Mouse (Mus musculus): ENCODE measurements at regions not wholly inside any gene's neighbourhood (a gene's known extent, or its start where the extent isn't known, plus 50 kb on each side); places are given as distances from the start of the nearest gene placed in this dataset.
A peak's percentile ranks its signal among the peaks of the same experiment; 100 is the strongest.

DNA sequence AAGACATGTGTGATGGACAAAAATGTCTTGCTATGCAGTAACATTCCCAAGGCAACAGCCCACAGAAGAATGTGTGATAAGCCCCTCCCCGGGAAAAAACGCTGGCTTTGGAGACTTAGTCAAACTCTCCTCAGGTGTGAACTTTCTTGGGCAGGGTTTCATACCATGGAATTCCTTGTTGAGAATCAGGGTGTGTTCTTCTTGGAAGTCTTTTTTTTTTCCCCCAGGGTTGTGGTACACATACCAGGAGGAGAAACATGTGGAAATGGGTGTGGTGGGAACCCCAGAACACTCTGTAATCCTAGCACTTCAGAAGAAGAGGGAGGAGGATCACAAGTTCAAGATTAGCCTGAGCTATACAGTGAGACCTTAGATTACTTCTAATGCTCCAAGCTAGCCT, 228.3 kb downstream of the Cd83 start:
- Histone ChIP-seq H3K27ac (ENCODE audit: low read length) (no peak overlapping the region), H3K4me1 (ENCODE audit: control insufficient read depth, insufficient read depth, low read length) (peaks cover under 1% of the 10 kb centered on the region), H3K9ac (ENCODE audit: low read depth, low read length) (no peak overlapping the region), H3K27me3 (replicated peaks; ENCODE audit: control insufficient read depth, insufficient read depth, low read length) (no peaks in the 10 kb centered on the region), H3K4me2 (ENCODE audit: low read depth, low read length) (no peak overlapping the region), H3K36me3 (ENCODE audit: control insufficient read depth, insufficient read depth, low read length) (no peaks in the 10 kb centered on the region), H3K9me3 (ENCODE audit: control insufficient read depth, low read length) (no peaks in the 10 kb centered on the region), H3K4me3 (ENCODE audit: low read length) (no peak overlapping the region)
- 67% methylated on average over 2 of the region's 2 CpGs for WGBS
- ATAC-seq, result no peak

DNA sequence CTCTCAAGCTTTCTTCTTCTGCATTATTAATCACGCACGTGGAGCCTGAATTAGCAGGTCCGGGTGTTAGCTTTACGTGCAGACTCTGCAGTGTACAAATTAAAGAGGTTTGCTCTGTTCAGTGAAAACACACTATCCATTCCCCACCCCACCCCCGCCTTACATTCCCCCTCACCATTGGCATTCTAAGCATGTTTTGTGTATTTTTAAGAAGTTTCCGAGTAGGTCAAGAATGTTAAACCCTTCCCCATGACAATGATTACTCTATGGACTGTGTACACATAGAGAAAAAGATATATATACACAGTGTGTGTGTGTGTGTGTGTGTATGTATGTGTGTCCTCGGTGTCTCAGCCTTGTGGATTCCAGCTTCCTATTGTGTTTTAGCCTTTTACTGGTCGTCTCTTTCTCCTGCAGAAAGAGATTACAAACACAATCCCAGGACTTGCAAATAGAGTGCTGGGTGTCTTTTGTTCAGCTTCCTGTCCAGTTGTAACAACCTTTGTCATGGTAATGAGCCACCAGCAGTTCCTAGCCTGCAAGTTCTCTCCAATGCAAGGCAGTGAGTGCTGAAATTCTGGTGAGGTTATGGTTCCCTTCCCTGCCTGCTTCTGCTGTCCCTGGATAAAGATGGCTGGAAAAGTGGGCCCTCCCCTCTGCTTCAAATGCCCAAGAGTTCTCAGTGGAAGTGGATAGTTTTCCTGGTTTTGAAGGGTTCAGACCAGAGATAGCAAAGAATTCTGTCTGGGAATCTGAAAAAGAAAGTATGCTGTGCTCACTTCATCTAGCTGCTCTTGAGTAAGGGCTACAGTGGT, 234.1 kb downstream of the Cd83 start:
- peaks cover 12% of the 10 kb centered on the region for H3K4me1 ChIP-seq (ENCODE audit: control insufficient read depth, insufficient read depth, low read length)
- WGBS, result 13% methylated on average over 8 of the region's 8 CpGs
- no peak overlapping the region for H3K4me2 ChIP-seq (ENCODE audit: low read depth, low read length)
- no peaks in the 10 kb centered on the region for H3K27me3 ChIP-seq (replicated peaks; ENCODE audit: control insufficient read depth, insufficient read depth, low read length)
- no peaks in the 10 kb centered on the region for H3K36me3 ChIP-seq (ENCODE audit: control insufficient read depth, insufficient read depth, low read length)
- H3K9me3 ChIP-seq (ENCODE audit: control insufficient read depth, low read length), result no peaks in the 10 kb centered on the region
- no peak overlapping the region for H3K9ac ChIP-seq (ENCODE audit: low read depth, low read length)
- H3K4me3 ChIP-seq (ENCODE audit: low read length), result no peak overlapping the region
- ATAC-seq, result no peak
- H3K27ac ChIP-seq (ENCODE audit: low read length), result no peak overlapping the region; the same call in 1 of the 2 replicates

DNA sequence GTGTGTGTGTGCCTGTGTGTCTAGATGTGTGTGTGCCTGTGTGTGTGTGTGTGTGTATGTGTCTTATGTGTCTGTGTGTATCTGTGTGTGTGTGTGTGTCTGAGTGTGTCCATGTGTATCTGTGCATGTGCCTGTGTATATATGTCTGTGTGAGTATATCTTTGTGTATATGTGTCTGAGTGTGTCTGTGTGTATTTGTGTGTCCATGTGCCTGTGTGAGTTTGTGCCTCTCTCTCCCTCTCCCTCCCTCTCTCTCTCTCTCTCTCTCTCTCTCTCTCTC, 234.7 kb downstream of the Cd83 start:
- H3K27ac ChIP-seq (ENCODE audit: low read length), result no peak overlapping the region
- peaks cover 12% of the 10 kb centered on the region for H3K4me1 ChIP-seq (ENCODE audit: control insufficient read depth, insufficient read depth, low read length)
- no peak overlapping the region for H3K4me3 ChIP-seq (ENCODE audit: low read length)
- no peak overlapping the region for H3K4me2 ChIP-seq (ENCODE audit: low read depth, low read length)
- ATAC-seq, result no peak
- H3K36me3 ChIP-seq (ENCODE audit: control insufficient read depth, insufficient read depth, low read length), result no peaks in the 10 kb centered on the region
- H3K9me3 ChIP-seq (ENCODE audit: control insufficient read depth, low read length), result no peaks in the 10 kb centered on the region
- H3K9ac ChIP-seq (ENCODE audit: low read depth, low read length), result no peak overlapping the region
- H3K27me3 ChIP-seq (replicated peaks; ENCODE audit: control insufficient read depth, insufficient read depth, low read length), result no peaks in the 10 kb centered on the region

DNA sequence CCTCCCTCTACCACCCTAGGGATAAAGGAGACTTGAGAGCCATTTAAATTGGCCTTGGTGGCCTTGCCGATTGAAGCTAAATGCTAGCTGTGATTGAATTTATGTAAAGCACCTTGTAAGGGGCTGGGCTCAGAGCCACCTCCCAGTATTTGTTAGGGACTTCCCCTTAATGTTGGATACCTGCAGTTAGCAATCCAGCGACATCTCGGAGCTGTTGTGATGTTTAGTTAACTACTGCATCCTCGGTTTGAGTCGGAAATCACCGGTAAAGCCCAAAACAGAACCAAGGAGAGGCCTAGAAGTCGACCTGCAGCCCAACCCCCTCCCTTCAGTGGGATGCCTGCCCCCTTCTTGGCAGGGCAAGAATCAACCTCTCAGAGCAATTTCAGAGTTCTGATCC, 236.3 kb downstream of the Cd83 start:
- Histone ChIP-seq H3K36me3 (ENCODE audit: control insufficient read depth, insufficient read depth, low read length) (no peaks in the 10 kb centered on the region), H3K4me2 (ENCODE audit: low read depth, low read length) (no peak overlapping the region), H3K4me3 (ENCODE audit: low read length) (no peak overlapping the region), H3K9ac (ENCODE audit: low read depth, low read length) (no peak overlapping the region), H3K27me3 (replicated peaks; ENCODE audit: control insufficient read depth, insufficient read depth, low read length) (no peaks in the 10 kb centered on the region), H3K4me1 (ENCODE audit: control insufficient read depth, insufficient read depth, low read length) (peaks cover 12% of the 10 kb centered on the region), H3K9me3 (ENCODE audit: control insufficient read depth, low read length) (no peaks in the 10 kb centered on the region), H3K27ac (ENCODE audit: low read length) (no peak overlapping the region)
- no peak for ATAC-seq
- WGBS, result 53% methylated on average over 7 of the region's 7 CpGs

DNA sequence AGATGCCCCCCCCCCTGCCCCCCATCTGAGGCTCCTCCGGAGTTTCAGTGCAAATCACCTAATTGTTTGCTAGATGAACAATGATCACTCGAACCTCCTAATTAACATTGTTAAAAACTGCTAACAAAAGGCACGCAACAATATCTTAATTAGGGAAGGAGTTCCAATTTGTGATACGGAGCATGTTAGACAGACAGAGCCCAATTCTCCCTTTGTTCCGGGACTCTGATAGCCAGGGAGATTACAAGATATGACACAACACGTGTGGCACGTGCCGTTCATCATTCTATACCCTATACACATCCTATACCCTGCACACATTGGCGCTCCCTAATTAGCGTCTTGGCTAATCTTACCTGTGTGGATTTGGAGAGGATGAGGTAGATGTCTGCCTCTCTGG, 237.5 kb downstream of the Cd83 start:
- no peak overlapping the region for H3K9ac ChIP-seq (ENCODE audit: low read depth, low read length)
- H3K4me3 ChIP-seq (ENCODE audit: low read length), result no peak overlapping the region
- H3K9me3 ChIP-seq (ENCODE audit: control insufficient read depth, low read length), result no peaks in the 10 kb centered on the region
- WGBS, result 73% methylated on average over 10 of the region's 10 CpGs
- peaks cover 15% of the 10 kb centered on the region for H3K4me1 ChIP-seq (ENCODE audit: control insufficient read depth, insufficient read depth, low read length)
- H3K36me3 ChIP-seq (ENCODE audit: control insufficient read depth, insufficient read depth, low read length), result no peaks in the 10 kb centered on the region
- no peaks in the 10 kb centered on the region for H3K27me3 ChIP-seq (replicated peaks; ENCODE audit: control insufficient read depth, insufficient read depth, low read length)
- no peak overlapping the region for H3K4me2 ChIP-seq (ENCODE audit: low read depth, low read length)
- ATAC-seq, result no peak
- H3K27ac ChIP-seq (ENCODE audit: low read length), result no peak overlapping the region

- no peak overlapping the region for H3K9ac ChIP-seq (ENCODE audit: low read depth, low read length)
- H3K4me3 ChIP-seq (ENCODE audit: low read length), result no peak overlapping the region
- peaks cover 6% of the 10 kb centered on the region; the same call in 1 of the 2 replicates for H3K4me1 ChIP-seq (ENCODE audit: control insufficient read depth, insufficient read depth, low read length)
- no peak overlapping the region for H3K4me2 ChIP-seq (ENCODE audit: low read depth, low read length)
- no peak overlapping the region for H3K27ac ChIP-seq (ENCODE audit: low read length)
- no peaks in the 10 kb centered on the region for H3K9me3 ChIP-seq (ENCODE audit: control insufficient read depth, low read length)
- no peaks in the 10 kb centered on the region for H3K27me3 ChIP-seq (replicated peaks; ENCODE audit: control insufficient read depth, insufficient read depth, low read length)
- H3K36me3 ChIP-seq (ENCODE audit: control insufficient read depth, insufficient read depth, low read length), result no peaks in the 10 kb centered on the region
- no peak for ATAC-seq
- WGBS, result 32% methylated on average over 3 of the region's 3 CpGs
Measured at GRCm38 (mm10) chr13:44024612-44025011, 240.0 kb downstream of the Cd83 start.

DNA sequence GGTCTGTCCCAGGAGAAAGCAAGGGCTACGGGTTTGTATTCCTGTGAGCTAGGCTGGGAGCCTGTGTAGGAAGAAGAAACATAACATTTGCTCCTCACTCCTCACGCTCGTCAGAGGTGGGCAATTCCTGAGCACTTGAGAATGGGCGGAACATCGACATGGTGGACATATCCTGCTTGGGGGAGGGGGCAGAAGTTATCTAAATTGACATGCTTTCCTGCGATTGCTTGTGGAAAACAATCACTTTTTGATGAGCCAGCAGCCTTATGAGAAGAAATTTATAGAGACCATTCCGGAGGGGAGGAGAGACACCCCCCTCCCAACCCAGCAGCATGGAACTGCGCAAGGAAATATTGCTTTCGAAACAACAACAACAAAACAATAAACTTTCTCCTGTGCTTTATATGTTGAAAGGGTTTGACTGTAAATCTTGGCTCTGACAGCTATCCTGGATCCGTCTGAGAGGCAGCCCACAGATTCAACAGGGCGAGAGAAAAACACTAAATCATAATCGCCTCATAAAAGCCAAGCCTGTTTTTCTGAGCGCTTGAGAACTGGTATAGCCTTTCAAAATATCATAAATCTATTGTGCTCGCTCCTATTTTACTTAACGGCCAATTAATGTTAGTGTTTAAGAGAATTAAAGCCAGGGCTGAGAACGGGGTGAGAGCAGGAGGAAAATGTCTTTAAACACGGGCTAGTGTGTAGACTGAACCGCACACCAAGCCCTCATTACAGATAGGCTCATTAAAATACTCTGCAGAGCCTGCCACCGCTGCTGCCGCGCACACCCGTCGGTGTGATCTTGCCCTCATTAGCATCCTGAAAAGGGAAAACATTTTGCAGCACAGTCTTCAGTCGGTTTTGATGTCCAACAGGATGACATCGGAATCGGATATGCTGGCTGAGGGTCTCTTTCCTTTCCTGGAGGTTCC, 242.0 kb downstream of the Cd83 start:
- 52% methylated on average over 26 of the region's 26 CpGs for WGBS
- no peak overlapping the region for H3K27ac ChIP-seq (ENCODE audit: low read length)
- no peak overlapping the region for H3K4me3 ChIP-seq (ENCODE audit: low read length)

GRCm38 (mm10) chr13:44028081-44028480, 243.5 kb downstream of the Cd83 start:
- no peak for ATAC-seq
- Histone ChIP-seq H3K4me2 (ENCODE audit: low read depth, low read length) (no peak overlapping the region), H3K9ac (ENCODE audit: low read depth, low read length) (no peak overlapping the region), H3K4me3 (ENCODE audit: low read length) (no peak overlapping the region), H3K4me1 (ENCODE audit: control insufficient read depth, insufficient read depth, low read length) (peaks cover 8% of the 10 kb centered on the region; the same call in 1 of the 2 replicates), H3K36me3 (ENCODE audit: control insufficient read depth, insufficient read depth, low read length) (no peaks in the 10 kb centered on the region), H3K27ac (ENCODE audit: low read length) (no peak overlapping the region), H3K27me3 (replicated peaks; ENCODE audit: control insufficient read depth, insufficient read depth, low read length) (no peaks in the 10 kb centered on the region), H3K9me3 (ENCODE audit: control insufficient read depth, low read length) (no peaks in the 10 kb centered on the region)
- WGBS, result 91% methylated on average over 6 of the region's 6 CpGs

More for the DNA sequence above, 242.0 kb downstream of the Cd83 start:
- H3K4me1 ChIP-seq (ENCODE audit: control insufficient read depth, insufficient read depth, low read length), result peaks cover 8% of the 10 kb centered on the region; the same call in 1 of the 2 replicates
- no peaks in the 10 kb centered on the region for H3K9me3 ChIP-seq (ENCODE audit: control insufficient read depth, low read length)
- ATAC-seq, result peak; percentile 38; the same call in 1 of the 2 replicates
- no peaks in the 10 kb centered on the region for H3K36me3 ChIP-seq (ENCODE audit: control insufficient read depth, insufficient read depth, low read length)
- peak overlapping the region; percentile 5; the same call in 1 of the 2 replicates for H3K4me2 ChIP-seq (ENCODE audit: low read depth, low read length)
- no peaks in the 10 kb centered on the region for H3K27me3 ChIP-seq (replicated peaks; ENCODE audit: control insufficient read depth, insufficient read depth, low read length)
- H3K9ac ChIP-seq (ENCODE audit: low read depth, low read length), result no peak overlapping the region

- Histone ChIP-seq H3K9me3 (ENCODE audit: control insufficient read depth, low read length) (no peaks in the 10 kb centered on the region), H3K4me2 (ENCODE audit: low read depth, low read length) (no peak overlapping the region), H3K36me3 (ENCODE audit: control insufficient read depth, insufficient read depth, low read length) (no peaks in the 10 kb centered on the region), H3K4me3 (ENCODE audit: low read length) (no peak overlapping the region), H3K27ac (ENCODE audit: low read length) (no peak overlapping the region), H3K27me3 (replicated peaks; ENCODE audit: control insufficient read depth, insufficient read depth, low read length) (no peaks in the 10 kb centered on the region), H3K4me1 (ENCODE audit: control insufficient read depth, insufficient read depth, low read length) (peaks cover 8% of the 10 kb centered on the region; the same call in 1 of the 2 replicates), H3K9ac (ENCODE audit: low read depth, low read length) (no peak overlapping the region)
- 49% methylated on average over 5 of the region's 5 CpGs for WGBS
- ATAC-seq, result no peak
Measured at GRCm38 (mm10) chr13:44030590-44030989, 246.0 kb downstream of the Cd83 start.

Measured in intestine, embryonic 16.5 days (tissue).